7 mouse cellular contexts compared by ENCODE assay signal in the genomic region with DNA sequence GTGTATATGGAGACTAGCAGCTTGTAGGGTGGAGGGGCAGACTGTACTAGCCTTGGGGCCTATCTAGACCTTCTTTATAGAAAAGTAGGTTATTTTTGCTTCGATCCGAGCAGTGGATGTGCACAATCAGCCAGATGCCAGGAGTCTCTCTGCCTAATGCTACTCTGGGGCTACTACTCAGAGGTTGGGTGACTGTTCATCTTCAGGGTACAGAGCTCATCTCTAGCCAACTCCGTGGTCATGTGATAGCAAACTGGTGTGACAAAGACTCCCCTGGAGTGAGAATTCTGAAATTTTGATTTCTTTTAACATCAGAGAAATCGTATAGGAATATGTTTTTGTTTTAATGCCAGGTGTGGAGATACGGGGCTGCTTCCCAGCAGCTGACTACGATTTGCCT. TPM values are rescaled to one million over a fixed set of nuclear protein-coding genes. Genes with fewer than 3 reads are reported as not detected.
DNase-seq lines count a peak whose midpoint lies in the region; ATAC-seq and TF ChIP-seq lines count a peak whose summit lies in the region.

No protein-coding gene starts in this region.

- DNase-seq in lung, embryonic 14.5 days: no peak
- DNase-seq in lung, adult 18-20 months: no peak
- DNase-seq in yolk sac, embryonic 10.5 days (ENCODE audit: low spot score): no peak
- DNase-seq in cerebellum, postnatal 10 days: no peak

- H3K9me3 ChIP-seq in lung, embryonic 14.5 days (ENCODE audit: low read depth, low read length): no peaks in the 10 kb centered on the region
- H3K9me3 ChIP-seq in forebrain, embryonic 13.5 days (replicated peaks): no peaks in the 10 kb centered on the region
- no peaks in the 10 kb centered on the region for H3K9me3 ChIP-seq in liver, embryonic 12.5 days (replicated peaks)
- H3K9me3 ChIP-seq in stomach, embryonic 15.5 days: no peaks in the 10 kb centered on the region

- no peaks in the 10 kb centered on the region for H3K27me3 ChIP-seq in lung, embryonic 14.5 days (ENCODE audit: insufficient read depth, low read length)
- H3K27me3 ChIP-seq in forebrain, embryonic 13.5 days: no peaks in the 10 kb centered on the region
- no peaks in the 10 kb centered on the region for H3K27me3 ChIP-seq in liver, embryonic 12.5 days (replicated peaks)
- no peaks in the 10 kb centered on the region for H3K27me3 ChIP-seq in stomach, embryonic 15.5 days (replicated peaks)

- ATAC-seq in lung, embryonic 14.5 days (ENCODE audit: insufficient read depth): peak; percentile 12
- ATAC-seq in forebrain, embryonic 13.5 days: no peak; the same call in 1 of the 2 replicates
- 0 out of 2 replicates have a peak, but pooled peaks have one; percentile 6 for ATAC-seq in liver, embryonic 12.5 days
- ATAC-seq in stomach, embryonic 15.5 days (ENCODE audit: insufficient read depth, low FRiP score, low read depth): 0 out of 2 replicates have a peak, but pooled peaks have one; percentile 4

- H3K9ac ChIP-seq in lung, embryonic 14.5 days: peak overlapping the region; percentile 69
- H3K9ac ChIP-seq in forebrain, embryonic 13.5 days: peak overlapping the region; percentile 81
- peak overlapping the region; percentile 73 for H3K9ac ChIP-seq in liver, embryonic 12.5 days
- H3K9ac ChIP-seq in stomach, embryonic 15.5 days: no peak overlapping the region

- no peak for TF ChIP-seq CTCF in lung, embryonic 14.5 days (IDR thresholded peaks at IDR 0.05; ENCODE audit: low read depth)

- H3K4me1 ChIP-seq in lung, embryonic 14.5 days (ENCODE audit: insufficient read depth): peaks cover 22% of the 10 kb centered on the region
- H3K4me1 ChIP-seq in forebrain, embryonic 13.5 days: peaks cover 52% of the 10 kb centered on the region
- H3K4me1 ChIP-seq in liver, embryonic 12.5 days: peaks cover 69% of the 10 kb centered on the region
- H3K4me1 ChIP-seq in stomach, embryonic 15.5 days: peaks cover 27% of the 10 kb centered on the region

- WGBS in lung, embryonic 14.5 days: 42% methylated on average over 6 of the region's 6 CpGs
- WGBS in forebrain, embryonic 13.5 days: 43% methylated on average over 6 of the region's 6 CpGs
- WGBS in liver, embryonic 12.5 days (ENCODE audit: insufficient replicate concordance): 53% methylated on average over 6 of the region's 6 CpGs
- 23% methylated on average over 6 of the region's 6 CpGs for WGBS in stomach, embryonic 15.5 days

- H3K4me2 ChIP-seq in lung, embryonic 14.5 days: peak overlapping the region; percentile 83
- H3K4me2 ChIP-seq in forebrain, embryonic 13.5 days: peak overlapping the region; percentile 85
- peak overlapping the region; percentile 98 for H3K4me2 ChIP-seq in liver, embryonic 12.5 days
- peak overlapping the region; percentile 94 for H3K4me2 ChIP-seq in stomach, embryonic 15.5 days

- peak overlapping the region; percentile 22; the same call in 1 of the 2 replicates for H3K27ac ChIP-seq in lung, embryonic 14.5 days (ENCODE audit: low read depth)
- H3K27ac ChIP-seq in forebrain, embryonic 13.5 days: peak overlapping the region; percentile 96
- 0 out of 2 replicates have a peak overlapping the region, but pooled peaks have one; percentile 15 for H3K27ac ChIP-seq in liver, embryonic 12.5 days
- peak overlapping the region; percentile 87 for H3K27ac ChIP-seq in stomach, embryonic 15.5 days

- H3K36me3 ChIP-seq in lung, embryonic 14.5 days (ENCODE audit: insufficient read depth): peaks cover 13% of the 10 kb centered on the region
- H3K36me3 ChIP-seq in forebrain, embryonic 13.5 days (ENCODE audit: poor library complexity, severe bottlenecking): peaks cover 12% of the 10 kb centered on the region
- H3K36me3 ChIP-seq in liver, embryonic 12.5 days: peaks cover 11% of the 10 kb centered on the region
- no peaks in the 10 kb centered on the region for H3K36me3 ChIP-seq in stomach, embryonic 15.5 days

- peak overlapping the region; percentile 51 for H3K4me3 ChIP-seq in lung, embryonic 14.5 days (ENCODE audit: low read depth, low read length)
- peak overlapping the region; percentile 62 for H3K4me3 ChIP-seq in forebrain, embryonic 13.5 days
- peak overlapping the region; percentile 68 for H3K4me3 ChIP-seq in liver, embryonic 12.5 days
- H3K4me3 ChIP-seq in stomach, embryonic 15.5 days (replicated peaks): peak overlapping the region; percentile 60

RNA-seq across cellular contexts. Expression of a gene that starts 7.4 kb away (rescaled TPM):
- polyA plus RNA-seq in lung, embryonic 14.5 days (2014; fragmentation: Nextera tagmentation; extraction: Ambion mirVana): 46.7 and 46.9 TPM in 2 replicates
- 50.1 and 53.8 TPM in 2 replicates for polyA plus RNA-seq in forebrain, embryonic 13.5 days (2015; fragmentation: Nextera tagmentation; extraction: Ambion mirVana)
- 28.5 and 32.9 TPM in 2 replicates for polyA plus RNA-seq in liver, embryonic 12.5 days (2016; fragmentation: Nextera tagmentation; extraction: Ambion mirVana)
- polyA plus RNA-seq in stomach, embryonic 15.5 days (2015; fragmentation: Nextera tagmentation; extraction: Ambion mirVana): 47.7 and 52.5 TPM in 2 replicates

RNA-seq across cellular contexts. Expression of a gene that starts 8.5 kb away (rescaled TPM):
- 46.4 and 46.7 TPM in 2 replicates for polyA plus RNA-seq in lung, embryonic 14.5 days (2014; fragmentation: Nextera tagmentation; extraction: Ambion mirVana)
- 54.1 and 63.9 TPM in 2 replicates for polyA plus RNA-seq in forebrain, embryonic 13.5 days (2015; fragmentation: Nextera tagmentation; extraction: Ambion mirVana)
- polyA plus RNA-seq in liver, embryonic 12.5 days (2016; fragmentation: Nextera tagmentation; extraction: Ambion mirVana): 17.7 and 18.8 TPM in 2 replicates
- polyA plus RNA-seq in stomach, embryonic 15.5 days (2015; fragmentation: Nextera tagmentation; extraction: Ambion mirVana): 65.5 and 67.3 TPM in 2 replicates

RNA-seq across cellular contexts. Expression of a gene that starts 16.6 kb away (rescaled TPM):
- polyA plus RNA-seq in lung, embryonic 14.5 days (2014; fragmentation: Nextera tagmentation; extraction: Ambion mirVana): not detected in 2 replicates
- polyA plus RNA-seq in forebrain, embryonic 13.5 days (2015; fragmentation: Nextera tagmentation; extraction: Ambion mirVana): not detected in 2 replicates
- not detected in 2 replicates for polyA plus RNA-seq in liver, embryonic 12.5 days (2016; fragmentation: Nextera tagmentation; extraction: Ambion mirVana)
- polyA plus RNA-seq in stomach, embryonic 15.5 days (2015; fragmentation: Nextera tagmentation; extraction: Ambion mirVana): not detected in 2 replicates

RNA-seq across cellular contexts. Expression of a gene that starts 24.6 kb away (rescaled TPM):
- polyA plus RNA-seq in lung, embryonic 14.5 days (2014; fragmentation: Nextera tagmentation; extraction: Ambion mirVana): 3.0 and 4.1 TPM in 2 replicates
- 1.1 and 1.2 TPM in 2 replicates for polyA plus RNA-seq in forebrain, embryonic 13.5 days (2015; fragmentation: Nextera tagmentation; extraction: Ambion mirVana)
- 0.55 TPM in 2 replicates for polyA plus RNA-seq in liver, embryonic 12.5 days (2016; fragmentation: Nextera tagmentation; extraction: Ambion mirVana)
- polyA plus RNA-seq in stomach, embryonic 15.5 days (2015; fragmentation: Nextera tagmentation; extraction: Ambion mirVana): 1.4 and 1.6 TPM in 2 replicates

RNA-seq across cellular contexts. Expression of a gene that starts 26.6 kb away (rescaled TPM):
- polyA plus RNA-seq in lung, embryonic 14.5 days (2014; fragmentation: Nextera tagmentation; extraction: Ambion mirVana): 47.9 and 48.6 TPM in 2 replicates
- 18.7 and 22.9 TPM in 2 replicates for polyA plus RNA-seq in forebrain, embryonic 13.5 days (2015; fragmentation: Nextera tagmentation; extraction: Ambion mirVana)
- polyA plus RNA-seq in liver, embryonic 12.5 days (2016; fragmentation: Nextera tagmentation; extraction: Ambion mirVana): 9.8 and 10.9 TPM in 2 replicates
- polyA plus RNA-seq in stomach, embryonic 15.5 days (2015; fragmentation: Nextera tagmentation; extraction: Ambion mirVana): 40.5 and 46.6 TPM in 2 replicates

Comparison
In these comparisons a context has a peak if more than half of its experiments do, and no peak if none do; other contexts are left out.
1. H3K27ac ChIP-seq: peak in every context shown above with its lines; median percentile 96 in forebrain, embryonic 13.5 days; 87 in stomach, embryonic 15.5 days; 22 in lung, embryonic 14.5 days; 15 in liver, embryonic 12.5 days.